Mouse (Mus musculus) lung, postnatal 4 days (tissue): ENCODE data around the gene Zc3hav1l.
A peak's percentile ranks its signal among the peaks of the same experiment; 100 is the strongest.

Experiments used
- DNase-seq, 2 experiments: peaks; one replicate each; pipeline ENCODE4 v3.0.0; 2021

Gene Zc3hav1l

GRCm38 (mm10) chr6:38298761-38299401 is at the start of gene Zc3hav1l:
TSS of gene Zc3hav1l (minus strand) at chr6:38299259.
- peak; percentile 79 to 89 for DNase-seq

DNA sequence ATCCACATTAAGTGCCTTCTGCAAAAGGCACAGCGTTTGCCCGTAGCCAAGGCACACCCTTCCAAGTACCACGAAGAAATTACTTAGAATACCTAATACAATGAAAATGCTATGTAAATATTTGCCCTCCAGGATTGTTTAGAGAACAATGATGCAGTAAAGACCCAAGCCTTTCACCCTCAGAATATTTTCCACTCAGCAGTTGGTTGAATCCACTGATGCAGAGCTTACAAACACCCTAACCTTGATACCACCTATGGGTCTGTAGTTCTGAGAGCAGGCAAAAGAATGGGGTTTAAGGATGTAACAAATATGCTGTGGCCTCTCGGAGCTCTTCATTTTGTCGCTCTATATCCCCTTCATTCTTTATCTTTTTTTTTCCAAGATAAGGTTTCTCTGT is 48.8 kb upstream of the Zc3hav1l start:
- DNase-seq: no peak

GRCm38 (mm10) chr6:38345796-38346195 is 46.7 kb upstream of the Zc3hav1l start:
- DNase-seq: peak; percentile 60 to 67

DNA sequence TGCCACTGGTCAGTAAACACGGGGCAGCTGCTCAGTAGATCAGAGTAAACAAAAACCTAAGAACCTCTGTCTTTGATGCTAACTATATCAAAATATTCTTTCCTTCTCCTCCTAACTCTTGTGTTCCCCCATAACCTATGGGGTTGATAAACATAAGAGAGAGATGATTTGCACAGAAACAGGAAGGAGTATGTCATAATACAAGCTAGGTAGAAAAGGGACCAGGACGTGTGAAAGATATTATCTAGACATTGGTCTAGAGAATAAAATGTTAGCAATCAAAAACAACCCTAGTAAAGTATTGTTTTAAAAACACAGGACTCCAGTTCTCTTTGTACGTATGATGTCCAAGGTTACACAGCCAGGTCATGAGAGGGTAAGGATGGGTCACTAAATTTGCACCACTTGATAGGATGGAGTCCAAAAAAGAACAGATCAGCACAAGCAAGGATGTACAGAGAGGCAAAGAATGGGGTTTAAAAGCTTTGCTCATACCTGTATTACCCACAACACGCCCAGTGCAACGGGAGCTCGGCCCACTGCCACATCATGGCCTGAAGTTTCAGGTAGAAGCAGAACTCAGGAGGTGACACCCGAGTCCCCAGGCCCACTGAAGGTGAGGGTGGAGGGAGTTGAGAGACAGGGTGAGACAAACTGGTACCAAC is 45.1 kb upstream of the Zc3hav1l start:
- no peak for DNase-seq

DNA sequence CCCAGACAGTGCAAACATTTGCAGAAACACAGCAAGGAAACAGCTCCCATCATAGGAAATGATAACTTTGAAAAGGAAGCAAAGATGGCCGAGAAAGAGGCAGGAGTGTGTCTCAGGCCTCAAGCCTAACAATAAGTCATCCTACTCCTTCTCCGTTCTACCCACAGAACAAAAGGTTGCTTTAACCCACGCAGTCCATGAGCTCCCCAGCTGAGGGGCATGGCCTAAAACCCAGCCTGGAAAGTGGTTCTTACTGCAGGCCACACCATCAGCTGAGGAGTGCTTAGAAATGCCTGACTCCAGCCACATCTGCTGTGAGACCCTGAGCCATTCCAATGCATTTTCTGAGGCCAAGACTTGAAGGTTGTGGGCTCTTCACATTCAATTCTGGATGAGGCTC is 44.5 kb upstream of the Zc3hav1l start:
- DNase-seq: no peak

- no peak for DNase-seq
Observed at GRCm38 (mm10) chr6:38342666-38342992, 43.6 kb upstream of the Zc3hav1l start.

DNA sequence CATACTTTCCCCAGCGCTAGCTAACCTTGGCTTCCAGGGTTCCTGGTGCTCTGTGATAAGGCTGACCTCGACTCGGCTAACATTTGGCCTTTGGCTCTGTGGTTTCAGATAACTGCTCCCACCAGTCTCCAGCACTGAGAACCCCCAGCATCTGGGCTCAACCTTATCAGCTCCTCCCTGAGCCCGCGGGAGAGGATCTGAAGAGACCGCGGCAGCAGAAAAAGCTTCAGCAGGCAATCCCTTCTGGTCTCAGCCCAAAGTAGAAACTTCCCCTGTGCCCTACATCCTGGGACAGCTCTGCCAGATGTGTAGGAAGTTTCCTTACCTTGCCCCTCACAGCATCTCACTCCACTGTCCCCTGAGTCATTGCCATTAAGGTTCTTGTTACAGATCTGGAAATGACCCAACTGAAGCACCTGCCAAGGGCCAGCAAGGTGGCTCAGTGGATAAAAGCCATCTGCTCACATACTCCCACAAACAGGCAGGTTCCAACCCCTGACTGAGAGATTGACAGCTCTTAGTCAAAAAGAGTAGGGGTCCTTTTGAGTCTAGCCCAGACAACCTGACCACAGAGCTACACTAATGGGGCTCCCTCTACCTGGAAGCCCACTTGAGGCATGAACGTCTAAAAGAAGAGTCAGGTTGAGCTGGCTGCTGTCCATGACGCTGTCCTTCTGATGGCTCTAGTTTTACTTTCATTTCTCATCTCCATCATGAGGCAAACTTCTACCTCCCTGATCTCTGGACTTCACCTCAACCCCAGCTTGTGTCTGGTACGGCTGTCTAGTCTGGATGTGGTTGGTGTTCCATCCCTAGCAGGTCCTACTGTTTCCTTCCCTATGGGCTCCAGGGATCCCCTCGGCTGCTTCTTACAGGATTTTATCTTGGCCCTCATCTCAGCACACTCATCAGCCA is 42.9 kb upstream of the Zc3hav1l start:
- no peak for DNase-seq

- no peak for DNase-seq
Observed at GRCm38 (mm10) chr6:38339078-38339477, 40.0 kb upstream of the Zc3hav1l start.

- DNase-seq: no peak
Observed at GRCm38 (mm10) chr6:38337951-38338350, 38.9 kb upstream of the Zc3hav1l start.

DNA sequence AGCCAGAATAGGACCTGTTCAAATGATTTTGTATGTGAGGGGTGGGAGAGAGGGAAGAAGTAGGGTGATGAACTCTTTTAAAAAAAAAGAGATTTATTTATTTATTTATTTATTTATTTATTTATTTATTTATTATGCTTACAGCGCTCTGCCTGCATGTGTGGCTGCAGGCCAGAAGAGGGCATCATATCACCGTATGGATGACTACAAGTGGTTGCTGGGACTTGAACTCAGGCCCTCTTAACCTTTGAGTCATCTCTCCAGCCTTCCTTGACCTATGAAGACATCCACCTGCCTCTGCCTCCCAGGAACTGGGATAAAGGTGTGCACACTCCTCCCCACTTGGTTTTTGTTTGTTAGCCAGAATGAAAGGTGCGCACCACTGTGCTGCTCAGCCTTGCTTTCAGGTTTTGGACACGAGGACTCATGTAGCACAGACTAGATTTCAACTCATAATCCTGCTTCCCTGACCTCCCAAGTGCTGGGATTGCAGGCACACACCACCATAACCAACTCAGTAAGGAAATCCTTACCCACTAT is 38.2 kb upstream of the Zc3hav1l start:
- DNase-seq: no peak

DNA sequence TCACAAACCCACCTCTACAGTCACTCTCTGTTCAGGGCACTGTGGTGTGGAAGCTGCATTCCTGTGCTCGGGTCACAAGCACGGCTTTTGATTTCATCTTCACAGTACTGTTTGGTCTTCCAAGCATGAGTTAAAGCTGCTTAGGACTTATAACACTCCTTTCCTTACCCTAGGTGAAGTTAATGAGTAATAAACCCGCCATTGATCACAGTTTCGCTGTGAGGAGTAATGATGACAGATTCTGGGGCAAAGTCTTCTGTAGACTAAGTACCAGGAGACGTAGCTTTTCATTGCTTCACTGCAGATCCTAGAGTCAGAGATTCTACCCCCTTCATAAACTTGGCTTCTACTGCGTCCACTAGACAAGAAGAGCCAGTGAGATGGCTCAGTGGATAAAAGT is 36.2 kb upstream of the Zc3hav1l start:
- DNase-seq: no peak

- peak in 1 of 2 experiments; percentile 35 for DNase-seq
Observed at GRCm38 (mm10) chr6:38326596-38326995, 27.5 kb upstream of the Zc3hav1l start.

GRCm38 (mm10) chr6:38320621-38321020 is 21.6 kb upstream of the Zc3hav1l start:
- no peak for DNase-seq

DNA sequence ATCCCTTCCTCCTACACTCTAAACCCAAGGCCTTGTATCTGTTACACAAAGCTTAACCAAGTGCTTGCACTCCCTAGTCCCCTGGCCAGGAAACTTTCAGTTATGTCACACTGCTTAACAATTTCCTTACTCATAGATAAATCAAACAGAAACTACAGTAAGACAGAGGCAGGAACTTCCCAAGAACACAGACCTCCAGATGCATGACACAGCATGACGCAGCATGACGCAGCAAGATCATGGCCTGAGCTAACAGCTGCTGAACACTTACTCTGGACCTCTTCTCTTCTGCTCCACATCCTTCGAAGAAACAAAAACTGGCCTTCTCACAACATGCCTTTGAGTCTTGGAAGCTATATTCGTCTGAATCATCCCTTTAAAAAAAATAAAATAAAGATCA is 17.0 kb upstream of the Zc3hav1l start:
- DNase-seq: no peak

- DNase-seq: no peak
Observed at GRCm38 (mm10) chr6:38309741-38310140, 10.7 kb upstream of the Zc3hav1l start.

- DNase-seq: no peak
Observed at GRCm38 (mm10) chr6:38304981-38305380, 5.9 kb upstream of the Zc3hav1l start.

GRCm38 (mm10) chr6:38298246-38298635 is 818 bp downstream of the Zc3hav1l start:
- DNase-seq: peak in 1 of 2 experiments; percentile 20

DNA sequence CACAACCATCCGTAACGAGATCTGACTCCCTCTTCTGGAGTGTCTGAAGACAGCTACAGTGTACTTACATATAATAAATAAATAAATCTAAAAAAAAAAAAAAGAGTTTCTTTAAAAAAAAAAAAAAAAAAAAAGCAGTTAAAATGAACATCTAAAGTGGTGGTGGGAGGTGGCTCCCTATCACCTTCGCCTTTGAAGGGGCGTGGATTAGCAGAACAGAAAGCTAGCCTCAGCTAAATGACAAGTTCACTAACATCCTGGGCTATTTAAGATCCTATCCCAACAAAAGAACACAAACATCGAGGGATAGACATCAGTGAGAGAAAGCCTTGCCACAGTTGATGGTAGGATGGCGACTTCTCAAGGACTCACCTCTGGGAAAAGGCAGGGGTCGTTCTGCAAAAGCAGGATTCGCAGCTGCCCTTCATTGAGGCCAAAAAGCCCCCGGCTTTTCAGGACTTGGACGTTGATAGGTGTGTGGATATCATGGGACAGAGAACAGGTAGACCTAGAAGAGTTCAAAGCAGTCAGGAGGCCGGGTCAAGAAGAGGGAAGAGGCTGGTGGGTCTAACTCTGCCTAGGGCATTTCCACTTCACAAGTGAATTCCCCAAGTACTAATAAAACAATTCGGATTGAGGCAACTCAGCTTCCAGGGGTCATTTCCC is 1.3 kb downstream of the Zc3hav1l start:
- no peak for DNase-seq

DNA sequence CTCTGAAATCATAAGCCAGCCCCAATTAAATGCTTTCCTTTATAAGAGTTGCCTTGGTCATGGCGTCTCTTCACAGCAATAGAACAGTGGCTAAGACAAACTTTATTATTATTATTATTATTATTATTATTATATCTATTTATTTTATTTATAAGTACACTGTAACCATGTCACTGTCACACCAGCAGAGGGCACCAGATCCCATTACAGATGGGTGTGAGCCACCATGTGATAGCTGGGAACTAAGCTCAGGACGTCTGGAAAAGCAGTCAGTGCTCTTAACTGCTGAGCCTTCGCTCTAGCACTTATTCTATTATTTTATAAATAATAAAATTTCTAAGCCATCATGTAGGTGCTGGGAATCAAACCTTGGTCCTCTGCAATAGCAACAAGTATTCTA is 5.4 kb downstream of the Zc3hav1l start:
- DNase-seq: no peak

DNA sequence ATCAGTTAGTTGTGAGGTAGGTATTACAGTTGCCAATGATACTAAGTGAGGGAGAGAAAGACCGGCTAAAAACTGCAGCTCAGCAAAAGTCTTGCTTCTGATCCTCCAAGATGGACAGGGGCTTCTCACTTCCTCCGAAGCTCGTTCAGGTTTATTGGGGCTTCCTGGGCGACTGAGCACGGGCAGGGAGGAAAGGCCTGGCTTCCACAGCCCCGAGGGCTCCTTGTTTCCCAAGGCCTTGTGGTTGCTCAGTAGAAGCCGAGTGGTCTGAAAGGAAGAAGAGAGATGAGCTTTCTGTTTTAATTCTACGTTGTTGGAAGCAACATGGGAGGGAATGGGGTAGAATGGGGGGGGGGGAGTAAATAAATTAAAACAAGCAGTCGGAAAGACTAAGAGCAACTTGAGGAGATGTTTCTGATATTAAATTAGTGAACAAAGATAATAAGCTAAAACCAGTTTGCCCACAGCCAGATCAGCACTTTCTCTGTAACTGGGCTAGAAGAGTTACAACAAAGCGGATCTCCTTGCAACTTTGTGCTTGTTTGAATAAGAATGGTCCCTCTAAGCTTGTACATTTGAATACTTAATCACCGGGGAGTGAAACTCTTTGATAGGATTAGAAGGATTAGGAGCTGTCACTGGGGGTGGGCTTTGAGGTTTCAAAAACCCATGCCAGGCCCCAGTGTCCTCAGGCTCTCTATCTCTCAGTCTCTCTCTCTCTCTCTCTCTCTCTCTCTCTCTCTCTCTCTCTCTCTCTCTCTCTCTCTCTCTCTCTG is 6.0 kb downstream of the Zc3hav1l start:
- no peak for DNase-seq

GRCm38 (mm10) chr6:38284422-38284821 is 14.6 kb downstream of the Zc3hav1l start:
- DNase-seq: no peak

GRCm38 (mm10) chr6:38264466-38264865 is 34.6 kb downstream of the Zc3hav1l start:
- no peak for DNase-seq
